Mouse (Mus musculus) right cerebral cortex, postnatal 14 days (tissue): ENCODE results near the gene Insl3.
A peak's percentile ranks its signal among the peaks of the same experiment; 100 is the strongest.
"Not testable (repeated sequence)": the region's sequence is repeated elsewhere in the genome, so short reads cannot be mapped to it uniquely, and the experiment has no call there.

Source experiments
- DNase-seq: peaks from one replicate; pipeline ENCODE4 v3.0.0; 2022

Gene Insl3

DNA sequence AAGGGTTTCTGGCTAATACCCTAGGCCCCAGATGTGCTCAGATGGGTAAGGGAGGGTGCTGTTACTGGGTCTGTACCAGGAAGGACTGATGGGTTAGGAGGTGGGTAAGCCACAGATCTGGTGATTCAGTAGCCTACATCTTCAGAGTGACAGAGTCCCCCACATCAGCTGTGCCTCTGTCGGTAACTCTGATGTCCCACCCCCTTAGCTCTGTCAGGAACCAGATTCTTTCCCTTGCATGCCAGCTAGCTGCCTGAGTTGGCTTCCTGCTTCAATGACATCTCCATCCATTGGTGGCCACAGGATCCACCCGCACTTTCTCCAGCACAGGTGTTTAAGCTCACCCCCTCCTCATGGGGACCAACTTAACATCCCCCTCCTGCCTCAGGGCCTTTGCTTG, 22.6 kb downstream of the Insl3 start:
- DNase-seq = no peak

DNA sequence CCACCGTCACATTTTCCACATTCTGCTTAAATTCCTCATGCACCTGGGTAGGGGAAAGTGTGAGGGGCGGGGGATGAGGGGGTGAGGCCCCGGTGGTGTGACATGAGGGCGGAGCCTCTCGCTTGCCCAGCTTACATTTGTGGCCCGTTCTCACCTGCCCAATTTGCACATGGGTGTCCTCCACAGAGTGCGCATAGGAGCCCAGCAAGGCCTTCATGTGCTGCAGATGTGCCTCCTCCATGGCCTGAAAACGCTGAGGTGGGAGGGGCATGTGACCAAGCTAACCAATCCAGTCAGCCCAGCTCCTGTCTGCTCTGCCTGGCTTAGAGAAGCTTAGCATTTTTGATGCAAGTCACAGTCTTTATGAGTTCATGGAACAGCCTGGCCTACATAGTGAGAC, 26.5 kb downstream of the Insl3 start:
- DNase-seq = no peak

DNA sequence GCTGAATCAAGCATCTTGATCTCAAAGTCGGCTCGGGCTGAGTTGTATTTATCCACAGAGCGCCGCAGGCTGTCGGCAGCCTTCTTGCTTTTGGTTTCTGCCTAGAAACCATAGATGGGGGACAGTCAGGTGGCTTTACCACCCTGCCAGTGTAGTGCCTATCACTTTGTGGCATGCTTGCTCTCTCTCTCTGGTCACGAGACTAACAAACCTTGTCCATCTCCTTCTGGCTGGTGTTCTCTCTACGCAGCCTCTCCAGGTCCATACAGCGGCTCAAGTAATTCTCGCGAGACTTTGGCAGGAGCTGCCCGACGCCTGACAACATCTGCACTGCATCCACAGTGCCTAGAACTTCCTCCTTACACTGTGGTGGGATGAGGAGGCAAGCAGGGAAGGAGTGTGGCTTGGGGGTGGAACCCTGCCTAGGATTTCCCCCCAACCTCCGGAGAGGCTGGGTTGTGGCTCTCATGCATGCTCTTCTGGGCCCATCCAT, 27.6 kb downstream of the Insl3 start:
- no peak for DNase-seq

DNA sequence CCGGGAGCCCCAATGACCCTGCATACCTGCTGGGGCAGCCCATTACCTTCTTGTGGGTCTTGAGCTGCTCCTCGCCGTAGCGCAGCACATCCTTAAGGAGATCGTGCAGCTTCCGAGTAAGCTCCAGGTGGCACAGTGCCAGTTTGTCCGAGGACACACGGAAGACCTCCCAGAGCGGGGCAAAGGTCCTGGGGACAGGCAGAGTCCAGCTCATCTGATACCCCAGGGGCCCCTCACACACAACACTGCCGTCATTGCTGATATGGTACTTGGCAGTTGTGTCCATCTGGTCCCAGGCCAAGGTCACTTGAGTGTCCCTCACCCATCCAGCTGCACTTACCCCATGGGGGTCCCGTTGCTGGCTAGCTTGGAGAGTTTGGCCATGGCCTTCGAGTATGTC, 28.1 kb downstream of the Insl3 start:
- DNase-seq = no peak

DNA sequence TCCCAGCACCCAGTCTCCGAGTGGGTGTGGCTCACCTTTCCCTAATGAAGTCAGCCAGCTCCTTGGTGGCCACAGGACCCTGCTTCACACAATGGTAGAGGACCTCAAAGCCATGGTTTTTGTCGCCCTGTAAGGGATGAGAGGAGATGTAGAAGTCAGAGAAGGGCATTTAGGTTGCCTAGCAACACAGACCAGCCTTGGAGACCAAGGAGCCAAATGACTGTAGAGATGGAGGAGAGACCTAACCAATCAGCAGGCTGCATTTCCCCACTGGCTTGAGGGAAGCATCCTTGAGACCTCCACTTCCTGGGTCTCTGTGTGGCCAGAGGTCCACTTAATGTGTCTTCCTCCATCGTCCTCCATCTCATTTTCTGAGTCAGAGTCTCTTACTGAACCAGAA, 29.2 kb downstream of the Insl3 start:
- no peak for DNase-seq

DNA sequence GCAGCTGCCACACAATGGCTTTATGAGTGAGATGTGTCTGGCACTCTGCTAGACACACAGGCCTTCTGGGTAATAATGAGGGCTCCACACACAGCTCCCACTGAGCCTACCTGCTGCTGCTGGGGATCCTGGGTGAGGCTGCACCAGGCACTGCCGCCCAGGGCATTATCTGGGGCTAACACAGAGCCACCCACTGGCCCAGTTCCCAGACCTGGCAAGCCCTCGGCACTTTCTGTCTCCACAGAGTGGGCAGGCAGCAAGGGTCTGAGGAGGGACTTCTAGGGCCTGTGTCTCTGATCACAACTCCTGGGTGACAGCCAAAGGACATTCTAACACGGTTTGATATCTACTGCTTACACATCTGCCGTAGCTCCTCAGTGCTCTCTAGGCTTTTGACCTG, 30.2 kb downstream of the Insl3 start:
- peak; percentile 61 for DNase-seq

DNA sequence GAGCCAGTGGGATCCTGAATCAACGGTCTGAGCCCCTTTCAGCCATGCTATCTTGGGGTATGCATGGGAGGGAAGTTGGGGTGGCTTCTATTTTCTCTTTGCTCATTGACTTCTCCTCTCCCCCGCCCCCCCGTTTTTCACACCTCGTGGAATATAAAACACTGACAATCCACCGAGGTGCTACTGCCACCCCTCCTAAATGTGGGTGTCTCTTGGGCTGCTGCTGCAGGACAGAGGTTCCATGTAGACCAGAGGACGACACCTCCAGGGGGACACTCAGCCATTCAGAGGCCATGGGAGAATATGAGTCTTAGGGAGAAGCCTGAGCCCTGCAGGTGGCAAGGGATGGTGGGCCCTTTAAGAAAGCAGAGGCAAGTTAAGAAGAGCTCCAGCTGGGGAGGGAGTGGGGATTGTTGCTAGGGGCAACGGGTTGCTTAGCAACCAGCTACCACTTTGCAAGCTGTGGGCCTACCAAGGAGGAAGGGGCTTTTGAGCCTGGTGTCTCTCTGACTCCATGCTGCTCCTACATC, 31.0 kb downstream of the Insl3 start:
- peak; percentile 81 for DNase-seq

DNA sequence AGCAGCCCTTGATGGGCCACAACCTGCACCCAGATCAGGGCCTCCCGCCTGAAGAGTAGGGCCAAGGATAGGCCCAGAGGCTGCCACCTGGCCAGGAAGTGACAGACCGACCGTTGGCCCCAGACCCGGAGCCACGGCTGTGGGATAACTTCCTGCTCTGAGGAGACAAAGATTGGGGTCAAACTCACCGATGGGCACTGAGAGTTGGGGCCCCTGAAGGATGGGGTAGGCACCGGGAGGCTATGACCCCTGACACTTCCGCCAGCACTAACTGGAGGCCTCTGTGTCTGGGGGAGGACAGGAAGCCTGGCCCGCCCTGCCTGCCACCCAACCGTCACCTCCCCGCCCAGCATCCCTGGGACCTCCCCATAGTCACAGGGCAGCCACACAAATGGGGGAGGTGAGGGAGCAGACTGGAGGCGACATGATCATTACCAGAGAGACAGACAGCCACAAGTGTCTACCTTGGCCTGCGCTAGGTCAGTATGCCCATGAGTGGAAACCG, 34.1 kb downstream of the Insl3 start:
- no peak for DNase-seq

DNA sequence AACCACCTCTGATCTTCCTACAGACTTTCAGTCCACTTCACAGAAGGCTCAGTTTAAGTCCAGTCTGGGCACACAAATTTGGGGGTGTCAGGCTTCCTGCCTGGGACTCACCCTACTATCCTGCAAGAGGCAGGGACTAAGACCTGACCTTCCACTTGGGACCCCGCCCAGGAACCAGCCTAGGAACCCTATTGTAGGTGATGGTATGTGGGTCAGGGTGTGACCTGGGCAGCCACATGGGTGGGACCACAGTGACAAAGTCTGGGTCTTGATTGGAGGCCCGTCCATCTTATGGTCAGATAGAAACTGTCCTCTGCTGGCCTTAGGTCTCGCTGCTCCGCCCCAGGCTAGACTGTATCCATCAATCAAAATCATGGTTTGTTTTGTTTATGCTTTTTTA, 35.4 kb downstream of the Insl3 start:
- DNase-seq = no peak

DNA sequence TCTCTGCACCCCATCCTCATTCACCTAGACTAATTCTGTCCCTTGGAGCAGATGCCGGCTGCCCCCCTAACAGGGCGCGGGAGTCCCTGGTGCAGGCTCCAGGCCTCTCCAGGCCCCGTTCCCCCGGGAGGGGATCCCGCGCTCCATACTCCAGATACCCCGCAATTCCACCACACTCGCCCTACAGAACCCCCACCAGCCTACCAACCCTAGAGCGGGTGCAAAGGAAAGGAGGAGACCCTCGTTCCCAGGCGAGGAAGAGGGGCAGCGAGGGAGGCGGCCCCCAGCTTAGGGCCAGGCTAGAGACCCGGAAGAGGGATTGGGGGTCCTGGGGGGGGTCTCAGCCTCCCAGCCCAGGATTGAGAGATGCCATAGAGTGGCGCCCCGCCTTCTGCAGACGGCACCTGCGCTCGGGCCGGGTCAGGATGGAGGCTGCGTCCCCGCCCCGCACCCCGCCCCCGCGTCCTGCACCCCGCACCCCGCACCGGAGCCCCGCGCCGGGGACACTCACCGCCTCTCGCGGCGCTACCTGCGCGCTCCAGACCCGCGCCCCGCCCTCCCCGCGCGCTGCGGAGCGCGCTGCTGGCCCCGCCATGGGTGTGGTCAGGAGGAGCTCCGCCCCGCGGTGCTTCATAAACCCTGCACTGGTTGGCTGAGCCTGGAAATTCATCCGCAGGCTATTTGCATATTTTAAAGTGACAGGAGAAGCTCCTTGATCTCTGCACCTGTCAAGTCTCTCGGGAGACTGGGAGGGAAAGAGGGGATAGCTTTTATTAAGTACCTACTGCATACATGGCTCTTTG, 36.3 kb downstream of the Insl3 start, which contains the start of gene Fcho1:
Fcho1 (minus strand) TSS at position 595 of the 803 bp plus-strand sequence.
- DNase-seq = peak; percentile 84

DNA sequence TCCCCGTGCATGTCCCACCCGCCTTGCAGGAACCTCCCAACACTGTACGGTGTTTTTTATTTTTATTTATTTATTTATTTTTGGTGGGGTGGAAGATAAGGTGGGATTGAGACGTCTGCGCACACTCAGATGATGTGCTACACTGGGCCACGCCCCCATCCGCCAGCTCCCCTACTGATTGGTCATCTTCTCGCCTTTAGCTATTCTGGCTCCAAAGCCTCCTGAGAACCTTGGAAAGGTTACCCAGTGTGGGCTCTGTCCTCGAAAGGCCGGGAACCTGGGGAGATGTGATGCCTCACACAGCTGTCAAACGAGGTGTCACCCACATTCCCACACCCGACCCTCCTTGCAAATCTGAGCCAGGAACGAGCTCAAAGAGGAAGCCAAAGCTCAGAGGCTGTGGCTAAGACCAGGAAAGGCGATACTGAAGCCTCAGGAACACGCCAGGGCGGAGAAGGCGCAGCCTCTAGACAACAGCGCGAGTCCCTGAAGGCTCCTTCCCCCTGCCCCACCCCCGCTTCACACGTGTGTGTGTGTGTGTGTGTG, 39.3 kb downstream of the Insl3 start:
- peak; percentile 67 for DNase-seq

DNA sequence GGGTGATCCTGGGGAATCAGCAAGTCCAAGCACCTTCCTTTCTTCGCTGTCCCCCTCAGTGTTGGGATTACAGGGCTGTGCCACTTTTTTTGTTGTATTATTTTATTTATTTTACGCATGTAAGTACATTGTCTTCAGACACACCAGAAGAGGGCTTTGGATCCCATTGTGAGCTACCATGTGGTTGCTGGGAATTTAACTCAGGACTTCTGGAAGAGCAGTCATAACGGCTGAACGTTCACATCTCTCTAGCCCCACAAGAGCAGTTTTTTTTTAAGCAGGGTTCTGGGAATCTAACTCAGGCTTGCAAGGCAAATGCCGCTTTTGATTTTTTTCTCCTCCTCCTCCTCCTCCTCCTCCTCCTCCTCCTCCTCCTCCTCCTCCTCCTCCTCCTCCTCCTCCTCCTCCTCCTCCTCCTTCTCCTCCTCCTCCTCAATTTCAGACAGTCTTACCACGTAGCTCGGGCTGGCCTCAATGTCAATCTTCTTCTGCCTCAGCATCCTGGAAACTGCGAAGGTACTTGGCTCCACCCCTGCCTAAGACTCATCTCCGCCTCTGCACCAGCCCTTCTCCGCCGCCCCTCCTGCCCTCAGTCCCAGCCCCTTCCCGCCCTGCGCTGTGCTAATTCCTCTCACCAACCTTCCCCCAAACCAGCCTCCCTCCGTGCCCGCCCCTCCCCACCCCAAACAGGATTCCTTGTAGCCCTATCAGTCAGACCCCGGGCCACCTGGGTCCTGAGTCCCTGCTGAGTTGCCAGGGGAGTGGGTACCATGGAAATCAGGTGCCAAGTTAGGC, 40.0 kb downstream of the Insl3 start:
- DNase-seq = no peak

DNA sequence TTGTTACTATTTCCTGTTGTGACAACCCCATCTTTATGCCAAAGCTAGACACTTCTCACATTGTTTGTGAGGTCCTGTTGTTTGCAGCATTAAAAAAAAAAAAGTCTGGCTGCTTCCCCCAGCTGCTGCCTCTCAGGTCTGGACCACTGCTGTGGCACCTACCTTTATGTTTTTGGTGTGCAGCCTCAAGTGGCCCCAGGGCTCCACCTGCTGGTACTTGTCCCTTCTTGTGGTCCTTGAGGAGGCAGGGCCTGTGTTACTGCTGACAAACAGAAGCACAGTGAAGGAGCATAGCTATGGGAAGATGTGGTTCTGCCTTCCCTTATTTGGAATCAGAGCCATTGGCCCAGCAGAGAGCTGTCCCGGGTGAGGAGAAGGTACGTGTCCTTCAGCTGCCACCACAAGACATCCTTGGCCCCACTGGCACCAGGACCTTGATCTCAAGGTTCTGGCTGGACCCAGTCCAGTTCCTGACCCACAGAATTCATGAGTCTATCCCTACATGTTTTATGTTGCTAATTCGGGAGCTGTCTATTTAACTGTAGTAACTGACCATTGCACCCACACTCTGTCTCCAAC, 42.7 kb downstream of the Insl3 start:
- peak; percentile 68 for DNase-seq

DNA sequence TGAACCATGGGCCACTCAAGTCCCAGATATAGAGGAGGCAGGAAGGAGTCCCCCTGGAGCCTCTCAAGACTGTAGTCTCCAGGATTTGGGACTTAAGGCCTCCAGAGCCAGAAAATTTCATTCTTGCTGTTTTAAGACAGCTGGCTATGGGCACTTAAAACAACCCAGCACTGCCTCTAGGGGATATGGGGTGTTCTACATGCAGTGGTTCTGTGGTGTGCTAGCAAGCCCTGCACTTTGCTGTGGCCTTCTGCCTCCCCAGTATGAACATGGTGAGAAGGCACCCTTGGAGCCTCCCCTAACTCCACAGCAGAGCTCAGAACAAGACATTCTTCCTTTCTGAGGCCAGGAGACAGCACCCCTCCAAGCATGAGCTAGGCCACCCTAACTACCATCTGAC, 49.3 kb downstream of the Insl3 start:
- DNase-seq = not testable (repeated sequence)
